Mouse (Mus musculus): ENCODE measurements around the gene Rftn2.

The Rftn2 gene

GRCm38 (mm10) chr1:55211081-55211480 is 15.5 kb downstream of the Rftn2 start:
- no peak for DNase-seq (ENCODE audit: low read depth, low spot score)

DNA sequence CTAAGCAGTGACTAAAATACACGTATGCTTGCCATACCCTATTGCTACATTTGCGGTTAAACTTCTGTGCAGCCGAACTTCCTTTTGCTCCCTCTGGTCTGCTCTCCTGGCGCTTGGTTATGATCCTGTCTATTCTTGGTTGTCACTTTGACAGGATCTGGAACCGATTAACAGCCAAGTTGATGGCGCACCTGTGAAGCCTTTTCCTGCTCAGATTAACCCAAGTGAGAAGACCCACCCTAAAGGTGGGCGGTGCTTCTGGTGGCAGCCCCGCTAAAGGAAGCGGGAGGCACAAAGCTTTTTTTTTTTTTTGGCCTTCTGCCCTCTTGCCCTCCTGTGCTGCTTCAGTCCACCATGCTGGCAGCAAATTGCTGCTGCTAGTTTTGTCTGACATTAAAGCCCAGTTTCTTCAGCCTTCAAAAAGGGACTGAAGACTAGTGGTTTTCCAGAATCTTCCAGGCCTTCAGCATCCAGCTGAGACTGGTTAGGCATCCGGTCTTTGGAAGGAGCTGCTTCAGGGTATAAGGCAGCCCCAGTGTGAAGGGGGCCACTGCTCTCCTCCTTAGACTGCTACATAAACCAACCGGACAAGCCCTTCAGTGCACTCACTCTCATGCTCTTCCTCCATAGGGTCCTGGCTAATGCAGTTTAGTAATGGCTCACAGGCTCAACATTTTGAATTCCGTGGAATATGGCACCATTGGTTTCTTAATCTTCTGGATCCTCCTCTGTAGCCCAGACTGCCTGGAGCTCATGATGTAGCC is 16.2 kb downstream of the Rftn2 start:
- peak; percentile 73 for DNase-seq (ENCODE audit: low read depth, low spot score)

GRCm38 (mm10) chr1:55208500-55209140 is 18.0 kb downstream of the Rftn2 start:
- no peak for DNase-seq (ENCODE audit: low read depth, low spot score)

DNA sequence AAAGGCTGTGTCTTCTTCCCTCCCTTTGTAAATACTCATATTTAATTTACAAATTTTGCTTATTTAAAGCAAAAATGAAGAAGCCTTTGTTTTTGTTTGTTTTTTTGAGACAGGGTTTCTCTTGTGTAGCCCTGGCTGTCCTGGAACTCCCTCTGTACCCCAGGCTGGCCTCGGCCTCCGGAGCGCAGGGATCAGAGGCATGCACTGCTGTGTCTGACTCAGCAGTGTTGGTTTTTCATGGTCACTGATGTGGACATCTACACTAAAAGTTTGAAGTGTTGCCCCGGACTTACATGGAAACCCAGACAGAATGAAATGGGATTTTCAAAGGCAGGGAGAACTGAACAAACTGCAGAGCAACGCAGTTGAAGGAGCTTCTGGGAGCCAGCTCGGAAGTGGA is 19.0 kb downstream of the Rftn2 start:
- no peak for DNase-seq (ENCODE audit: low read depth, low spot score)

DNA sequence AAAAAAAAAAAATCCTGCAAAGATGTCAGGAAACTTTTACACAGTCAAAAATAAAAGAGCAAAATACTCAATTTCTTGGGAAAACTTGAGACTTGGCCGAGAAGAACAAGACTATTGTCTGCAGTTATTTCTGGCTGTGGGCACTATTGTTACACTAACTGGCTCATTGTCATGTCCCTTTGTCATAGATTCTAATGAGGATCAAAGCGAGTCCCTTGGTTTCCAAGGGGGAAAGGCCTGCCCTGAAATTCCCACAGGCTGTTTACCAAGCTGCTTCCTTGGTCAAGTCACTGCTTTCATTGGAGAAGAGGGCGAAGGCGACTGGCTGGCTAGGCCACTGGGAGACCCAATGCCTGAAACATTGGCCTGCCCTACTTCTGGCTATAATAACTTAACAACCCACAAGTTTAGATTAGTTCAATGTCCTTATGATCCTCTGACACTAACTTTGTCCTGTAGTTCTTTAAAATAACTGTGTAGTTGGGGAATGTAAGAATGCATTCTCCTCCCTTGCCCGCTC is 20.7 kb downstream of the Rftn2 start:
- DNase-seq (ENCODE audit: low read depth, low spot score) = peak; percentile 83

- peak; percentile 50 for DNase-seq (ENCODE audit: low read depth, low spot score)
Measured at GRCm38 (mm10) chr1:55201850-55202752, 24.5 kb downstream of the Rftn2 start.

DNA sequence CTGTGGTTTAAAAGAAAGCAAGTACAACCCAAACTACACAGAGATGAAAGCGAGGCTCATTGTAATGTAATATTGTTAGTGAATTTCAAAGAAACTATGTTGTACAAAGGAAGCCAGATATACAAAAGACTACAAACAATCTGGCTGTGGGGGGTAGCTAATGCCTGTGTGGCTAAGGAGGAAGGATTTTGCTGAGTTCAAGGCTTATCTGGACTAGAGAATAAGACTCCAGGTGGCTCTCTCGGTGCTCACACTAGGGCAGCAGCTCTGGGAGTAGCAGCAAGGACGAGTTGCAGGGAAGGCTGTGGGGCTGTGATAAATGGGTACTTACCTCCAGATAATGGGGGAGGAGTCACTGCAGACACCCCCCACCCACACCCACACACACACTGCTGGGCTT is 27.9 kb downstream of the Rftn2 start:
- DNase-seq (ENCODE audit: low read depth, low spot score) = peak; percentile 97

DNA sequence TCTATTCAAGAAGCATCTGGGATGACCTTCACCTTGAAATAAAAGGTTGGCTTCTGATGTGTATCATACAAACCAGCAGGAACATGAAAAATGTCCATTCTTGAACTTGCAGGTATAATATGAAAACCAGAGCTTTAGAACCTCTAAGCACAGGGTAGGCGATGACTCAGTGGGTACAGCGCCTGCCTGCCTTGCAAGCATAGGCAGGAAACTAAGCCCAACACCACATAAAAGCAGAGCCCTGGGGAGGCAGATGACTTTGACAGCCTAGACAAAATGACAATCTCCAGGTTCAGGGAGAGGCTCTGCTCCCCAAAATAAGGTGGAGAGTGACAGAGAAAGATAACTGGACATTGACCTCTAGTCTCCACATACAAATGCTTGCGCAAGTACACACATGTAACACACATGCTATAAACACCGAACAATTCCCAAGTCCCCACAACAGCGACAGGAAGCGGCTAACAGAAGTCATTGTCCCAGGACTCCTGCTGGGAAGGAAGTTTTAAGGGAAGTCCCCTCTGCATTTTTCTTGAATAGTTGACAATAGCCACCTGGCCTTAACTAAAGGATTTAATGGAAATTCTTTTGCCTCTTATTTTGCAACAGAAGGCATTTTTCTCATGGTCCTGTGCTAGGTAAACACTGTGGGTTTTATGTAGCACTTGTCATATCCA is 30.1 kb downstream of the Rftn2 start:
- peak; percentile 52 for DNase-seq (ENCODE audit: low read depth, low spot score)

- DNase-seq (ENCODE audit: low read depth, low spot score) = no peak
Measured at GRCm38 (mm10) chr1:55195021-55195420, 31.6 kb downstream of the Rftn2 start.

DNA sequence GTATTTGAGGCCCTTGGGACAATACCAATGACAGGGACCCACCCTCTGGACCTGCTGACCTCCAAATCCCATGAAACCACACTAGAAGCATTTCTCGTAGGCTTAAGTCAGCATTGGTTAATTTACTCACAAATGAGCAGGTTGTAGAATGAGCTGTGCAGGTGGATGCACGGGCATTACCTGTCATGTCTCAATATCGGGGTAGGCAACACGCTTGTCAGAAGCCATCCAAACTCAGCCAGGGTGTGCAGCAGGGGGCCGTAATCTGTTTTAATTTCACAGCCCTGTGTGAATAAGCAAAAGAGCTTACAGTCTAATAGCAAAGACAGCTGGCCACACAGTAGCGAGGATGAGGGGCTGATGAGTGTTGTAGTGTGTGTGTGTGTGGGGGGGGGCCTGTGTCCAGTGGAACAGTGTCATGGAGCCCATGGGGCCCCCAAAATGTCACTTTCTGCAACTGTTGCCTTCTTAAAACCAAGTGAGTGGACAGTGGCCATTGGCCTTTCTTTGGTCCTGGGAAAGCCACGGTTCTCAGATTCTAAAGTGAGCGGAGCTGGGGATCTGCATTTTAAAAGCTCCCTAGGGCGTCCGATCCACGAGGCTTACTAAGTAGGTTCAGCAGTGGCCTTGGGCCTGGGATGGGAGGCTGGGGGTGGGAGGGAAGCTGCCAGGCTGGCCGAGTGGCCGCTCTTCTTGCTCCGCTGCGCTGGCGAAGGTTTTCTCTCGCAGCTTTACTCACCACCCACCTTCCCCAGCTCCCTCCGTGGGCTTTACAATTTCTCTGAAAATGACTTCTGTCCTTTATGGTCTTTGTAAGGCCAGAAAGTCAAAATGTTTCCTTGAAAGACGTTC is 32.3 kb downstream of the Rftn2 start:
- DNase-seq (ENCODE audit: low read depth, low spot score) = no peak

DNA sequence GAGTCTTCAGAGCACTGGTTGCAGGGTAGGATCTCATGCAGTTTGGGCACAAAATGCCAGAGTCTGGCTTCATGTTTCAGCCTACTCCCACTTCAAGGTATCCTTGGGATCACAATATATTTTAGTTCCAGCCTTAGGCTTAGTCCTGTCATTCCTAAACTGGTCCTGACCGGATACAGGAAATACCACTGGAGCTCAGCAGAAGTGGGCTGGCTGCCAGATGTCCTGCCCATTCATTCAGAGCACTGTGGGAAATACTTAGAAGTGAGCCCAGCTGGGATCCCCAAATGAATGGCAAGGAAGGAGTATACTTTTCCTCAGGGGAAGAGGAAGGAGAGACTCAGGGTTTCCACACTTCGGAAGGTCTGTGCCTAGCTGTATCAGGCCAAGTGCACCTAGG is 33.3 kb downstream of the Rftn2 start:
- DNase-seq (ENCODE audit: low read depth, low spot score) = peak; percentile 68

DNA sequence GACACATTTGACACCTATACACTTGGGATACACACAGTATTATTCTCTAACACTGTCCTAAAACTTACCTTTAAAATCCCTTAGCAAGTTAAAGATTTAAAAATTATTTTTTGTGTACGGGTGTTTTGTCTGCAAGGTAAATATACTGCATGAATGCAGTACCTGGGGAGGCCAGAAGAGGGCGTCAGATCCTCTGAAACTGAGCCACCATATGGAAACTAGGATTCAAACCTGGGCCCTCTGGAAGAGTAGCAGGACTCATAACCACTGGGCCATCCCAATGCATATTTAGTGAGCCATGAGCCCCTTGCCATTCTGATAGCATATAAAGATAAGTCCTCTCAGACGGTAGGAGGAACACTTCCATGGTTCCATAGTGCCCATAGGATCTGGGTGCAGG is 33.8 kb downstream of the Rftn2 start:
- peak; percentile 71 for DNase-seq (ENCODE audit: low read depth, low spot score)

- DNase-seq (ENCODE audit: low read depth, low spot score) = peak; percentile 66
Measured at GRCm38 (mm10) chr1:55192015-55192414, 34.6 kb downstream of the Rftn2 start.

GRCm38 (mm10) chr1:55186592-55187210 is 39.9 kb downstream of the Rftn2 start:
- peak; percentile 76 for DNase-seq (ENCODE audit: low read depth, low spot score)

DNA sequence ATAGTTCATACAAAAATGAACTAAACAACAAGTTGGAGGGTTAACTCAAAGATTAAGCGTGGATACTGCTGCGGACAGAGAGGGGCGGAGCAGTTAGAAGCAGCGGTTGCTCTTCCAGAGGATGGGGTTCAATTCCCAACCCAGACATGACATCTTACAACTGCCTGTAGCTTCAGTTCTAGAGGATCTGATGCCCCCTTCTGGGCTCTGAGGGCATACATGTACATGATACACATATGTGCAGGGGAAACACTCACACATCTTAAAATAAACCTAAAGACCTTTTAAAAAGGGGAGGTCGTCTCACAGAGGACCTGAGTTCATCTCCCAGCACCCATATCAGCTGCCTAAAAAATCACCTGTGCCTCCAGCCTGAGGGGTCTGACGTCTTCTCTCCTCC is 40.9 kb downstream of the Rftn2 start:
- peak; percentile 73 for DNase-seq (ENCODE audit: low read depth, low spot score)

- no peak for DNase-seq (ENCODE audit: low read depth, low spot score)
Measured at GRCm38 (mm10) chr1:55182392-55182791, 44.2 kb downstream of the Rftn2 start.

DNA sequence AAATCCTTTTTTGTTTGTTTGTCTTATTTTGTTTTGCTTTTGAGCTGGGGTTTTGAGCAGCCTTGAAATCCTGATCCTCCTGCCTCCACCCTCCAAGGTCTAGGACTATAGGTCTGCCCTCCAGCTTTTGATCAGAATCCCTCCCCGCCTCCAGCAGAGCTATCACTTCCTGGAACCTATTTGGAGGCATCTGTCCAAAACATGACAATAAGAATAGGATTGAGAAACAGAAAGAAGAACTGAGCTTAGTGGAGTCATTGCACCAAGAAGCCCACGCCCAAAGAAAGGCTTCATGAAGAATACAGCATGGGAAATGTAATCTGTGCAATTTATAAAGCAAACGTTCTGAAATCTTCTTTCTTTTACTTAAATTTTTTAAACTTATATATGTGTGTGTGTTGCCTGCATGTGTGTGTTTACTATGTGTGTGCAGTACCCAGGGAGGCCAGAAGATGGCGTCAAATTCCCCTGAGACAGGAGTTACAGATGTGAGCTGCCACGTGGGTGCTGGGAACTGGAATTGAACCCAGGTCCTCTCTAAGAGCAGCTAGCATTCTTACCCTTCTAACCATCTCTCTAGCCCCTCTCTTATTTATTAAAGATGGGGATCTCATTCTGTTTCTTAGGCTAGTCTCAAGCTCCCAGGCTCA is 46.5 kb downstream of the Rftn2 start:
- DNase-seq (ENCODE audit: low read depth, low spot score) = peak; percentile 72

GRCm38 (mm10) chr1:55174558-55175034 is 52.0 kb downstream of the Rftn2 start:
- no peak for DNase-seq (ENCODE audit: low read depth, low spot score)
